Mouse (Mus musculus) hindbrain, embryonic 10.5 days (tissue): ENCODE measurements at regions not wholly inside any gene's neighbourhood (a gene's known extent, or its start where the extent isn't known, plus 50 kb on each side); places are given as distances from the start of the nearest gene placed in this dataset.
A peak's percentile ranks its signal among the peaks of the same experiment; 100 is the strongest.

Source experiments
- DNase-seq: peaks from one replicate; pipeline ENCODE4 v3.0.0-alpha.2; 2017; ENCODE audit warnings: low spot score
- H3K27ac ChIP-seq: fragments of 300-500 bp; sonication (generic); 2 replicates; pipeline ENCODE4 v1.5.1; 2016; ENCODE audit warnings: mild to moderate bottlenecking, moderate library complexity
- H3K27me3 ChIP-seq: fragments of 300-500 bp; sonication (generic); 2 replicates; pipeline ENCODE4 v1.6.1; 2016; ENCODE audit warnings: mild to moderate bottlenecking; ENCODE audit not compliant: poor library complexity, insufficient read depth, severe bottlenecking
- H3K36me3 ChIP-seq: fragments of 300-500 bp; sonication (generic); 2 replicates; pipeline ENCODE4 v1.6.1; 2016; ENCODE audit warnings: mild to moderate bottlenecking, moderate library complexity
- H3K4me1 ChIP-seq: fragments of 300-500 bp; sonication (generic); replicated peaks from 2 replicates; pipeline ENCODE4 v1.6.1; 2016; ENCODE audit warnings: mild to moderate bottlenecking
- H3K4me3 ChIP-seq: fragments of 300-500 bp; sonication (generic); 2 replicates; pipeline ENCODE4 v1.5.1; 2016; ENCODE audit warnings: mild to moderate bottlenecking, moderate library complexity
- H3K9me3 ChIP-seq: fragments of 300-500 bp; sonication (generic); 2 replicates; pipeline ENCODE4 v1.6.1; 2016; ENCODE audit warnings: mild to moderate bottlenecking, moderate library complexity
- WGBS: fragments of 180-500 bp; shearing (Covaris S2); methylation state at CpG from one replicate; pipeline ENCODE4 v1.1.7; 2016; 5-methylcytosine and 5-hydroxymethylcytosine counted together

DNA sequence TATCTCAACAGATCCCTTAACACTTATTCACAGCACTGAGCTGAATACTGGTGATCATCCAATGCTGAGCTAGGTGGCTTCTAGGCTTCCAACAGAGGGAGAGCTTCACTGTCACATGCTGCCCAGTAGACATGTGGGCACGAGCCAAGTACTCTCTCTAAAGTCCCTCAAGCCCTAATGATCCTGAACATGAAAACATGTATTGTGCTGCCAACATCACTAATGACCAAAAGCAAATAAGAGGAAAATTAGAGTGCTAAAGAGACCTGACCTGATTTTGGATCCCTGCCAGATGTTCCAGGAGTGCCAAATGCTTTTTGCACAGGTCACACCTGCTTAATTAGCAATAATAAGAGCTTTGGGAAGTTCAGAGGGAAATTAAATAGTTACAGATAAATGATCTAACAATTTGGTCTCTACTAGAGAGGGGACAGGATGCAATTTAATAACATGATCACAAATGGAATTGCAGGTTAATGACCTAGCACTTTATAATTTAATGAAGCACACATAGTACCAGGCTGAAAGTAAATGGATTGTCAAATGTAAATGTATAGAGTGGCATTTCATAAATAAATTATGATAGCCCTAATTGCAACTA, 215.6 kb upstream of the Ins1 start:
- H3K4me3 ChIP-seq = no peak overlapping the region

DNA sequence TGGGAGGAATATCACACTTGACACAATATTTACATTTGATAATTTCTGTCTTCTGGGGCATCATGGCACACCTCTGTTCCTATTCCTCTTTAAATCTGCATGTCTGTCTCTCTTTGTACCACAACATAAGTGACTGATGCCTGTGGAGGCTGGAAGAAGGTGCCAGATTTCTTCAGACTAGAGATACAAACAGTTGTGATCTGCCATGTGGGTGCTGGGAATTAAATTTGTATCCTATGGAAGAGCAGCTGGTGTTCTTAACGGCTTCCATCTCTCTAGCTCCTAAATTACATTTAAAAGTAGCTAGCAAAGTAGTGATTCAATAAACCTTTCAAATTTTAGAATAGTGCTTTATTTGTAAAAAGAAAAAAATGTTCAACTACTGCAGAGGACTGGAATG, 195.3 kb upstream of the Ins1 start:
- WGBS = 87% methylated on average over 1 of the region's 1 CpGs

More for the DNA sequence above, 215.6 kb upstream of the Ins1 start:
- DNase-seq = no peak
- no peaks in the 10 kb centered on the region for H3K27me3 ChIP-seq
- H3K9me3 ChIP-seq = no peaks in the 10 kb centered on the region
- no peak overlapping the region for H3K27ac ChIP-seq
- WGBS = 57% methylated on average over 1 of the region's 1 CpGs
- H3K4me1 ChIP-seq = no peaks in the 10 kb centered on the region
- no peaks in the 10 kb centered on the region for H3K36me3 ChIP-seq

DNA sequence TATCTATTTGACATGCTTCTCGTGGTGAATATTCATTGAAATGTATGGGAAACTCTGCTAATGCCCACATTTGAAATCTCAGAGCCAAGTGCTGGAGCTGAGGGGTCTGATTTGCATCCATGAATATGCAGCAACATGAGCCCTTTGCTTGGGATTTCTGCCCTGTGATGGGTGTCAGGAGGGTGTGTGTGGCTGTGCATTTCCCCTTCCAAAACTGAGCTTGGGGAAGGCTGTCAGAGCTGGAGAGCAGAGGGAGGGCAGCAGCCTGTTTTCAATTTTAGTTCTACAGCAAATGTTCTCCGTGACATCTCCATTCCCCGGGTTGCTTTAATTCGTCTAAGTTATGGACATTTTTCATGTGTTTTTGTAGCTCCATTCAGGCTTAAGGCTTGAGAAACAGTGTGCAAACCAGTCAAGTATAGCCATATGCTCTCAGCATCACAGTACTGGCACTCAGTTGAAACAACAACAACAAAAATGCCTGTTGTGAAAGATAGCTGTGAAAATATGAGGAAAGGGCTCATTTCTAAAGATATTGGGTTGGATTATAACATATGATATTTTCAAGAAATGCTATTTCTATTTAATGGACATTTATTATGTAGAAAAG, 194.1 kb upstream of the Ins1 start:
- no peaks in the 10 kb centered on the region for H3K27me3 ChIP-seq
- H3K4me1 ChIP-seq = no peaks in the 10 kb centered on the region
- DNase-seq = no peak
- 76% methylated on average over 4 of the region's 4 CpGs for WGBS
- H3K36me3 ChIP-seq = no peaks in the 10 kb centered on the region
- no peaks in the 10 kb centered on the region for H3K9me3 ChIP-seq
- no peak overlapping the region for H3K4me3 ChIP-seq
- no peak overlapping the region for H3K27ac ChIP-seq

More for the DNA sequence above, 195.3 kb upstream of the Ins1 start:
- no peaks in the 10 kb centered on the region for H3K36me3 ChIP-seq
- H3K9me3 ChIP-seq = no peaks in the 10 kb centered on the region
- H3K4me1 ChIP-seq = no peaks in the 10 kb centered on the region
- H3K27me3 ChIP-seq = no peaks in the 10 kb centered on the region
- no peak for DNase-seq
- no peak overlapping the region for H3K4me3 ChIP-seq
- H3K27ac ChIP-seq = no peak overlapping the region

DNA sequence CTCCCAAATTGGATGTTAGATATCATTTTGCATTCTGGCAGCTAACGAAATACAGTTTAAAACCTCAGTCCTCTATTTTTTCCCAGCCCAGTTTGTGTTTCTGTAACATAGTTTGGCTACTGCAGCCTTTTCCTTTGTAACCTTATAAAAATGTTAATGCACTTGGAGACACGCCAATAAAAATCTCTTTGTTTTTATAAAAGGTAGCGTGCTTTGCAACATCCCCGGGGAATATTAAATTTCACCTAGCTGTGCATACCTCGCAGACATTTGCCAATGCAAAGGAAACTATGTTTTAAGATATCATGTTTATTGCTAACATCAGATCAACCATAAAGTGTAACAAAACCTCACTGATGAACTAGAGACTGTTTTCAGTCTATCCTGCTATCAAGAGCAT, 192.9 kb upstream of the Ins1 start:
- H3K4me1 ChIP-seq = no peaks in the 10 kb centered on the region
- H3K36me3 ChIP-seq = no peaks in the 10 kb centered on the region
- no peaks in the 10 kb centered on the region for H3K9me3 ChIP-seq
- WGBS = 80% methylated on average over 5 of the region's 5 CpGs
- no peak overlapping the region for H3K27ac ChIP-seq
- no peak overlapping the region for H3K4me3 ChIP-seq
- no peak for DNase-seq
- H3K27me3 ChIP-seq = no peaks in the 10 kb centered on the region

DNA sequence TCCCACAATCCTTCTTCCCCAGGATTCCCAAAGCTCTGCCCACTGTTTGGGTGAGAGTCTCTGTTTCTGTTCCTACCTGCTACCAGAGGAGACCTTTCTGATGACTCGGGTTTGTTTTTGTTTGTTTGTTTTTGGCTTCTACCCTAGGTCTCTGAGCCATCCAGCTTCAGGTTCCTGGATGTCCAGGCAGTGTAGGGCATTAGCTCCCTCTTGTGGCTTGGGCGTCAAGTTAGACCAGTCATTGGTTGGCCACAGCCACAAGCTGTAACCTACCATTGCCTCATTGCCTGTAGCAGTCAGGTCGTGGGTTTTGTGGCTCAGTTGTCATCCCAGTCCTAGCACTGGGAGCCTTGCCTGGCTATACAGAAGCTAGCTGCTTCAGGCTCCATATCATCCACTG, 185.1 kb upstream of the Ins1 start:
- H3K27me3 ChIP-seq = no peaks in the 10 kb centered on the region
- 26% methylated on average over 3 of the region's 3 CpGs for WGBS
- H3K9me3 ChIP-seq = no peaks in the 10 kb centered on the region
- no peaks in the 10 kb centered on the region for H3K4me1 ChIP-seq
- no peak overlapping the region for H3K4me3 ChIP-seq
- DNase-seq = peak; percentile 22
- H3K27ac ChIP-seq = no peak overlapping the region
- H3K36me3 ChIP-seq = no peaks in the 10 kb centered on the region

DNA sequence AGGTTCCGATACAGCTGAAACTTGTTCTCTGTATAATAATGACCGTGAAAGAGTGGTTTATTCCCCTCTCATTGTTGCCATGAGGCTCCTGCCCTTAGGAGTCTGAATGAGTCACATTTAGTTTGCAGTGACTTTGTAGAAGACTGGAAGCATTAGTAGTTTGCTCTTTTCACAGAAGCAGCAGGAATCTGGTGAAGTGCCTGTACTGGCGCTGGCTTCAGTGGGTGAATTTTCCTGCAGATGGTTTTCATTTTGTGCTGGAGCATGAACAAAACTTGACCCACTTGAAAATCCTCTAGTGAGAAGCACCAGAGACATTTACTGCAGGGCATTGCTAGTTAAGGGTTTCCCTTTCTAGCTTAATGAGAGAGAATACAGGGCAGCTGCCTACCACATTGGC, 151.7 kb upstream of the Ins1 start:
- no peak for DNase-seq
- H3K9me3 ChIP-seq = 0 out of 2 replicates have a peak, but pooled peaks cover 4% of the 10 kb centered on the region
- no peak overlapping the region for H3K27ac ChIP-seq
- no peak overlapping the region for H3K4me3 ChIP-seq
- peaks cover 6% of the 10 kb centered on the region; the same call in 1 of the 2 replicates for H3K4me1 ChIP-seq
- H3K36me3 ChIP-seq = no peaks in the 10 kb centered on the region
- WGBS = 54% methylated on average over 3 of the region's 3 CpGs
- H3K27me3 ChIP-seq = no peaks in the 10 kb centered on the region
